Mouse (Mus musculus) heart, adult 2 months (tissue): ENCODE data around the gene Hras. TPM values are rescaled to one million over a fixed set of nuclear protein-coding genes. Genes with fewer than 3 reads are reported as not detected.

Source experiments
- DNase-seq, 2 experiments: peaks; one replicate each; pipeline ENCODE4 v3.0.0; 2021
- H3K27ac ChIP-seq: fragments of 200-600 bp; 2 replicates; pipeline ENCODE4 v1.8.1; 2022
- H3K27me3 ChIP-seq: fragments of 200-500 bp; 2 replicates; pipeline ENCODE4 v1.6.1; 2012; ENCODE audit warnings: mild to moderate bottlenecking, low read length, inconsistent platforms, mixed read lengths; ENCODE audit not compliant: control insufficient read depth, insufficient read depth
- H3K36me3 ChIP-seq: fragments of 200-500 bp; 2 replicates; pipeline ENCODE4 v1.6.1; 2012; ENCODE audit warnings: low read length, inconsistent platforms; ENCODE audit not compliant: control insufficient read depth, insufficient read depth
- H3K4me1 ChIP-seq: fragments of 200-500 bp; 2 replicates; pipeline ENCODE4 v1.6.1; 2011; ENCODE audit warnings: low read length; ENCODE audit not compliant: control insufficient read depth, insufficient read depth
- H3K4me3 ChIP-seq: fragments of 200-600 bp; 2 replicates; pipeline ENCODE4 v1.8.1; 2022
- H3K79me2 ChIP-seq: fragments of 200-500 bp; replicated peaks from 2 replicates; pipeline ENCODE4 v1.6.1; 2012; ENCODE audit warnings: mild to moderate bottlenecking, inconsistent platforms, low read length, moderate library complexity, mixed read lengths; ENCODE audit not compliant: control insufficient read depth, insufficient read depth
- H3K9ac ChIP-seq: fragments of 200-500 bp; 2 replicates; pipeline ENCODE4 v1.6.1; 2012; ENCODE audit warnings: low read depth, mild to moderate bottlenecking, control low read depth, inconsistent platforms, low read length, mixed read lengths
- CTCF ChIP-seq: fragments of 200-600 bp; IDR thresholded peaks from 2 replicates; pipeline ENCODE4 v1.8.1; 2022; ENCODE audit warnings: antibody characterized with exemption, mild to moderate bottlenecking, moderate library complexity
- EP300 ChIP-seq: fragments of 200-500 bp; IDR thresholded peaks from 2 replicates; pipeline ENCODE4 v1.6.1; 2011; ENCODE audit warnings: low read depth, low read length, control low read depth; ENCODE audit not compliant: insufficient read depth
- POLR2A ChIP-seq: fragments of 200-500 bp; IDR thresholded peaks from 2 replicates; pipeline ENCODE4 v1.6.1; 2011; ENCODE audit warnings: mild to moderate bottlenecking, low read depth, low read length, control low read depth; ENCODE audit not compliant: insufficient read depth
- WGBS: fragments of 180-500 bp; shearing (Covaris S2); methylation state at CpG from one replicate; pipeline ENCODE4 v1.1.7; 2018; 5-methylcytosine and 5-hydroxymethylcytosine counted together
- intact Hi-C: fragments of 180-260 bp; cut with DNase I; formaldehyde crosslinking; loops from one replicate; pipeline ENCODE4 v1.15.1; 2025
- polyA plus RNA-seq: library from polyadenylated mRNA; depleted of rRNA; stranded (reverse); fragments of >200 nt; gene quantifications from 2 replicates; pipeline ENCODE4 v1.2.3, GENCODE M21; 2012
- total RNA-seq, 2 experiments: library from RNA; stranded (reverse); gene quantifications; 2 replicates each; pipeline ENCODE4 v1.2.3; 2021

Gene Hras
- total and polyA plus RNA-seq, 3 experiments = 63.7 to 105 (median 90.8) TPM

DNA sequence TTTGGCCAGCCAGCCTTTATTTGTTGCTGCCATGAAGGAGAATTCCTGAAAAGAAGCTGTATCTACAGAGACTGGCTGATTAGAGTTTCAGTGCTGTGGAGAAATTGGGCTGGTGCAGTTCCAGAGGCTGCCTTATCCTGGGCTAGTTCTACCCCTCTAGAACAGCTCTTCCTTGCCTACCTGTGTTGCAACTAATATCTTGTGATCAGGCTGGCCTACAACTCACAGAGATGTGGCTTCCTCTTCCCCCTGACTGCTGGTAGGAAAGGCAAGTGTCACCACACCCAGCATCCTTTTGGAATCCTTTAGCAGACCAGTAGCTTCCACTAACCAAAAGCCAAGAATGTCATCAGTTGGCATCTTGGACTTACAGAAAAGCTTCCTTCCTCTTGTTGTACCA lies 23.9 kb downstream of the Hras start:
- no peak overlapping the region; the same call in 1 of the 2 replicates for H3K9ac ChIP-seq

GRCm38 (mm10) chr7:141169300-141169699 lies 24.5 kb downstream of the Hras start:
- H3K79me2 ChIP-seq = no peaks in the 10 kb centered on the region
- intact Hi-C loops = no loop called here
- H3K27ac ChIP-seq = no peak overlapping the region
- no peaks in the 10 kb centered on the region for H3K36me3 ChIP-seq
- no peak overlapping the region for H3K9ac ChIP-seq
- peaks cover 15% of the 10 kb centered on the region for H3K4me1 ChIP-seq
- TF ChIP-seq POLR2A = no peak
- no peak for TF ChIP-seq CTCF
- TF ChIP-seq EP300 = no peak
- WGBS = 22% methylated on average over 1 of the region's 1 CpGs
- H3K27me3 ChIP-seq = no peaks in the 10 kb centered on the region
- H3K4me3 ChIP-seq = no peak overlapping the region
- DNase-seq = no peak

More for the DNA sequence above, 23.9 kb downstream of the Hras start:
- no peaks in the 10 kb centered on the region for H3K27me3 ChIP-seq
- intact Hi-C loops = loop anchor here (5.0 kb wide), 2 partner anchors 163 to 313 kb away; partner anchors contain the start of genes Bet1l, Gm45785 and Ric8a
- no peaks in the 10 kb centered on the region for H3K79me2 ChIP-seq
- H3K4me1 ChIP-seq = peaks cover 15% of the 10 kb centered on the region
- no peak for DNase-seq
- no peak overlapping the region for H3K27ac ChIP-seq
- no peak overlapping the region for H3K4me3 ChIP-seq
- H3K36me3 ChIP-seq = no peaks in the 10 kb centered on the region
- no peak for TF ChIP-seq EP300
- TF ChIP-seq CTCF = no peak
- TF ChIP-seq POLR2A = no peak

DNA sequence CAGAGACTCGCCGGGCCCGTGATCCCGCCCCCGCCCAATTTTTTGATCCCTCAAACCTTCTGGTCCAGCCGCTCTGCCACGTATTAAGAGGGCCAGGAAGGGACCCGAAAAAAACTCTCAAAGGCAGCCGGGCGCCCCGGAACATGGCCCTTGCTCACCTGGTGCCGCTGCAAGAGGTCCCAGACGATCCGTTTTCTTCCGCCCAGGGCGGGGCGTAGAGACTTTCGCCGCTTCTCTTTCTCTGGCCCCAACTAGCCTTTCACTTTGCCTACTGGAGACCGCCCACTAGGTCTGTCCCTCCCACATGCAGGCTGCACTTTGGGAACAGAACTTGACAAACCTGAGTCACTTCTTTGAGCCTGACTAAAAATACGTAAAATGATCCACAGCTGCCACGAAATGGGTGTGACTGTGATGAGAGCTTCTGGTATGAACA lies 25.3 kb downstream of the Hras start:
- WGBS = 6% methylated on average over 22 of the region's 22 CpGs
- peak; percentile 78 to 85 for DNase-seq
- intact Hi-C loops = no loop called here

DNA sequence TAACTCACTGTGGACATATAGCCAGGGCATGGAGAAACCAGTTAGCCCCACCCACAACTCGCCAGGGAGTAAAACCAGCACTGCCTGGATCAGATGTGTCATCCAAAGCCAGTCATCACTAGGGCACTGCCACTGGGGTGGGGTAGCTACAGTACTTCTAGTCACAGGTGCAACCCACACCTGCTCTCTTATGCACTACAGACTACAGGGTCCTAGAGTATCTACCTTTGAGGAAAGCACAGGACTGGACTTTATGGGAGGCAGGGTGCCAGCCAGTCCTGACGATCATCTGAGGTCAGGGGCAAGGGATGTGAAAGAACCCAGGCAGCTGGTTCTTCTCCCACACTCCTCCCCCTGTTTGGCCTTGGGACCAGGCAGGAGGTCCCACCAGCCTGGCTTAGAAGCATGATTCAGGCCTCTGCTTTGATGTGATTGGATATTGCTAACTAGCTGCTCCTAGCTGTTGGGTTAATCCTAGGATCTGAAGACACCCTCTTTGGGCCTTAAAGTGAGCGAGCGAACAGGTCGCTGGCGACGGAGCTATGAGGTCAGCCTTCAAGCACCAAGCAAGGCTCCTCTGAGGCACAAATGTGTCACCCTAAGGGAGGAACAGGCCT lies 25.8 kb downstream of the Hras start:
- WGBS = 33% methylated on average over 7 of the region's 7 CpGs
- Histone ChIP-seq H3K36me3 (no peaks in the 10 kb centered on the region), H3K4me3 (peak overlapping the region; percentile 56), H3K79me2 (no peaks in the 10 kb centered on the region), H3K4me1 (peaks cover 14% of the 10 kb centered on the region), H3K9ac (peak overlapping the region; percentile 69), H3K27ac (peak overlapping the region; percentile 75), H3K27me3 (no peaks in the 10 kb centered on the region)
- peak; percentile 50 to 54 for DNase-seq
- intact Hi-C loops = no loop called here
- no peak for TF ChIP-seq CTCF
- no peak for TF ChIP-seq EP300
- no peak; the same call in none of the 2 replicates for TF ChIP-seq POLR2A

More for the DNA sequence above, 25.3 kb downstream of the Hras start:
- Histone ChIP-seq H3K36me3 (no peaks in the 10 kb centered on the region), H3K9ac (peak overlapping the region; percentile 69), H3K27ac (peak overlapping the region; percentile 75), H3K4me1 (peaks cover 15% of the 10 kb centered on the region), H3K79me2 (no peaks in the 10 kb centered on the region), H3K27me3 (no peaks in the 10 kb centered on the region), H3K4me3 (peak overlapping the region; percentile 56)
- TF ChIP-seq POLR2A (peak; percentile 57), EP300 (no peak)

- H3K79me2 ChIP-seq = no peaks in the 10 kb centered on the region
- DNase-seq = no peak
- no peak for TF ChIP-seq CTCF
- no peak for TF ChIP-seq POLR2A
- 63% methylated on average over 6 of the region's 6 CpGs for WGBS
- H3K4me3 ChIP-seq = no peak overlapping the region
- no peaks in the 10 kb centered on the region for H3K36me3 ChIP-seq
- intact Hi-C loops = no loop called here
- H3K9ac ChIP-seq = no peak overlapping the region
- H3K27me3 ChIP-seq = no peaks in the 10 kb centered on the region
- no peak overlapping the region for H3K27ac ChIP-seq
- peaks cover 13% of the 10 kb centered on the region for H3K4me1 ChIP-seq
Measured at GRCm38 (mm10) chr7:141164850-141165249, 29.0 kb downstream of the Hras start.

GRCm38 (mm10) chr7:141164397-141164796 lies 29.4 kb downstream of the Hras start:
- WGBS = 84% methylated on average over 7 of the region's 7 CpGs
- DNase-seq = no peak
- no peaks in the 10 kb centered on the region for H3K36me3 ChIP-seq
- intact Hi-C loops = no loop called here
- H3K79me2 ChIP-seq = no peaks in the 10 kb centered on the region
- no peak overlapping the region for H3K9ac ChIP-seq
- H3K4me3 ChIP-seq = no peak overlapping the region
- no peak for TF ChIP-seq CTCF
- TF ChIP-seq EP300 = no peak
- TF ChIP-seq POLR2A = no peak
- H3K27me3 ChIP-seq = no peaks in the 10 kb centered on the region
- no peak overlapping the region for H3K27ac ChIP-seq
- H3K4me1 ChIP-seq = peaks cover 13% of the 10 kb centered on the region
